Mouse (Mus musculus) thymus, postnatal 36 days (tissue): ENCODE measurements around the gene Fbxl3.
A peak's percentile ranks its signal among the peaks of the same experiment; 100 is the strongest.

Experiments used
- DNase-seq, 2 experiments: peaks; one replicate each; pipeline ENCODE4 v3.0.0; 2022; ENCODE audit warnings: mixed read lengths in 2 of 2

The Fbxl3 gene

DNA sequence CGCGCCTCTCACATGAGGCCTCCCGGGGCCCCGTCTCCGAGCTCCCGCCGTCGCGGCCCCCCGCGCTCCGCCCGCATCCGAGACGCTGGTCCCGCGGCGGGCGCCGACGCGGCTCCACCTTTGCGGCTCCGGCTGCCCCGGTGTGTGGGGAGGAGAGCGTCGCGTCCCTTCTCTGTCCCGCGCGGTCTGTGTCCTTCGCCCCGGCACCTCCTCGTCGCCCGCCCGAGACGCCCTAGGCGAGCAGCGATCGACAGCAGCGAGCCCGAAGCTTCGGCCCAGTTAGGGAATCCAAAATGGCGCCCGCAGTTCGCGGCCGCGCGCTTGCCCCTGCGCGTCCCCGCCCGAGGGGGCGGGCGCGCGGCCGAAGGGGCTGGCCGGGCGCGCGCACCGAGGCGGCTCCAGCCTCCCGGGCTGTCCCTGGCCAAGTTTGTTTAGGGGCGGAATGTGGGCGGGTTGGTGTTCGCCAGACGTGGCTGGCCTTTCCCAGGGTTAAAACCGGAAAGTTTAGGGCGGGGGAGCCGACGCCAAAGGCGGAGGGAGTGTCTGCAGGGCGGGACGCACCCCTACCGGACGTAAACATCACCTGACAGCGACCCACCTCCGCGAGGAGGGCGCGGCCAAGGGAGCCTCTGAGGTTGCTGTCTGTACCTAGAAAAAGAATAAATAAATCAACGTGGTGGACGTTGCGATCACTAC lies at the start of gene Fbxl3:
Fbxl3 (minus strand) TSS at position 329 of the 696 bp plus-strand sequence.
- DNase-seq = peak; percentile 86 to 88

DNA sequence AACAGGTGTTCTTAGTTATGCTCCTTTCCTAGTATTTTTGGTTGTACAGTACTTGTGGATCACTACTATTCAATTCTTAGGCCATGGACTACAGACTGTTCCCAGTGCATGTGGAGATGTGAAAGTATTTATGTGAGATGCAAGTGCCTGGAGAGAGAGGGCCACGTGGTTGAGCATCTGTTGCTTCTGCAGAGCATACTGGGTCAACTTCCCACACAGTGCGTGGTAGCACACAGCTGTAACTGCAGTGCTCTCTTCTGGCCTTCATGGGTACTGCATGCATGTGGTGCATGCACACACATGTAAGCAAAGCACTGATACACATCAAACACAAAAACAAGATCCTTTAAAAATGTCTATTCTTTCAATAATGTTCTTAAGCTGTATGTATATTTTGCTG lies 32.6 kb upstream of the Fbxl3 start:
- peak; percentile 43 for DNase-seq

DNA sequence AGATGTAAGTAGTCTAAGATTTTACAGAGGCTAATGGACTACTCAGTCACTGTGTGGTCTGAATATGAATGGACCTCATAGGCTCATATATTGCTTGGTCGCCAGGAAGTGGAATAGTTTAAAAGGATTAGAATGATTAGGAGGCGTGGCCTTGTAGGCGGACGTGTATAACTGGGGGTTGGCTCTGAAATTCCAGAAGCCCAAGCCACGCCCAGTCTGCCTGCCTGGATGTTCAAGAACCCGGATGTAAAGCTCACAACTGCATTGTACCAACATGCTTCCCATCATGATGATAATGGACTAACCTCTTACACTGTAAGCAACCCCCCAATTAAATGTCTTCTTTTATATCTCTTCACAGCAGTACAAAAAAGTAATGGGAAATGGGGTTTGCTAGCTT lies 26.4 kb upstream of the Fbxl3 start:
- no peak for DNase-seq

DNA sequence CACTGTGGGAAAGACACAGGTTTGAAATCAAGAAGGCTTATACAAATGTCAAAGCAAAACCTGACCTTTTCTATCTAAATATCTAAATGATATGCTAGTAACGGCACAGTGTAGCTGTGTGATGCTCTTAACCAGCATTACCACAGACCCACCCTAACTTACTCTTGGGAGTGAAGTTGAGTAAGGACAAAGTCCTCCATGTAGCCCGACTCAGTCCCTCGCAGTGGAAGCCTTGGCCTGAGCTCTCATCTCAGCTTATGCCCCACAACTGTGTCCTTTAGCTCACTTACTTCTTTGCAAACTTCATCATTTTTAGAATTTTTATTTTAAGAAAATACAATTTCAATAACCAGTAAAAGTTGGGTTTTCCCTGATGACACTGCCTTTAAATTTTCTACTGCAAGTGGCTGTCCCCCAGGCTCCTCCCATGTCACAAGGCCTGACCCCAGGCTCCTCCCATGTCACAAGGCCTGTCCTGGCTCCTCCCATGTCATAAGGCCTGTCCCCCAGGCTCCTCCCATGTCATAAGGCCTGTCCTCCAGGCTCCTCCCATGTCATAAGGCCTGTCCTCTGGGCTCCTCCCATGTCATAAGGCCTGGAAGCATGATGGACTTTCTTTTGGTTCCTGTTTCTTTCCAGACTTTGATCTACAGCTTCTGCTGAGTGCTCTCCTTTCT lies 15.8 kb upstream of the Fbxl3 start:
- DNase-seq = no peak

DNA sequence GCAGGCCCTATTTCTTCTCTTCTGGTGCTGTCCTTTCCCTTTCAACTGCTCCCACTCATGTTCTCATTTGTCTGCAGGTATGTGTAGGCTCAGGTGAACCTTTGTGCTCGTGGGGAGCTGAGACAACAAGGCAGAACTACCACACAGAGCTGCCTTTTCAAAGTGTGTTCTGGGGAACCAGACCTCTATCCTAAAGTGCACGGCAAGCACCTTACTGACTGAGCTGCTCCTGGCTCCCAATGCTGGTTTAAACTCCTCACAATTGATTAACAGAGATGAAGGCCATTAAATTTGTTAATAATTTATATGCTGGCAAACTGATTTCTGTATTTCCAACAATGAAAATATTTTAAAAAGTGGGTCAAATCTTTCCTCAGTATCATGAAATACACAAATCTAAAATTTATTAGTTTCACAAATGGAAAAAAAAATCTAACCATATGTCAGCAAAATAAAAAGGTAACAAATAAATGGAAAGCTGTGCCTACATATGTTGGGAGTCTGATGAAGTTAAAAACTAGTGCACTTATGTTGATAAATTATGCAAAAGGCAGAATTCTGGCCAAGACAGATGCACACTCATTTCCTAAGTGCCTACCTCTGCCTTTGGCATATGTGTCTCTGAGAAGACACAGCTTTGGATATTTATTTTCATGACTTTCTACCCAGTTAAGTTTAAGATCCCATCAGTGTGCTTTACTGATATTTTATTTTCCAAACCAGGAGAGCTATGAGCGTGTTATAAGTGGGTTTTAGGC lies 13.4 kb upstream of the Fbxl3 start:
- no peak for DNase-seq

DNA sequence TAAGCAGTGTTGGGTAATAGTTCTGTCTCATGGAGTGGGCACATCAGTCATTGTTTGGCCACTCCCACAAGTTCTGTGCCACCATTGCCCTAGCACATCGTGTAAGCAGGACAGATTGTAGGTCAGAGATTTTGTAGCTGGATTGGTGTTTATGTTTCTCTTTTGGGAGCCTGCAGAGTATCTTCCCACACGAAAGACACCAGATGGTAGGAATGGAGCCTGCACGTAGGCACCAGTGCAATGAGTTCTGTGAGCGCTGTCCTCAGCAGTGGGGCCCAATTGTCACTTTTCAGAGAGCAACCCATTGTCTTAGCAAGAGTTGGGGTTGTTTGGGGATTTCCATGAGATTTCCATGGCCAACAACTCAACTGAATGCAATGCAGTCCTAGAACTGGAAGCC lies 10.6 kb upstream of the Fbxl3 start:
- no peak for DNase-seq

DNA sequence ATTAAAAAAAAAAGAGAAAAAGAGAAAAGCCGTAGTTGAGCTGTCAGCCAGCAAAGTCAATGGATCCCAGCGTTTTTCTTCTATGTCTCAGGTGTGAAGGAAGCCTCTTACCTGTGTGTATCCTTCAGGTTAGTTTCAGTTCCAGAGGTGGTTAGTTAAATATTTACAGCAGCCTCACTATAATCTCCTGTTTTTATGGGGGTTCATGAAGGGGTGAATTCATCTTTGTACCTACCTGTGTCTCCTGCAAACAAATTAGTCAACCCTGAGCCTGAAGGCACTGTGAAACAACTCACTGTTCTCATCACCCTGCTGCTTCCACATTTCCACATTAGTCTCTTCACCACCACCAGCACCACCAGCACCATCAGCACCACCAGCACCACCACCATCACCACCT lies 6.9 kb upstream of the Fbxl3 start:
- DNase-seq = no peak

DNA sequence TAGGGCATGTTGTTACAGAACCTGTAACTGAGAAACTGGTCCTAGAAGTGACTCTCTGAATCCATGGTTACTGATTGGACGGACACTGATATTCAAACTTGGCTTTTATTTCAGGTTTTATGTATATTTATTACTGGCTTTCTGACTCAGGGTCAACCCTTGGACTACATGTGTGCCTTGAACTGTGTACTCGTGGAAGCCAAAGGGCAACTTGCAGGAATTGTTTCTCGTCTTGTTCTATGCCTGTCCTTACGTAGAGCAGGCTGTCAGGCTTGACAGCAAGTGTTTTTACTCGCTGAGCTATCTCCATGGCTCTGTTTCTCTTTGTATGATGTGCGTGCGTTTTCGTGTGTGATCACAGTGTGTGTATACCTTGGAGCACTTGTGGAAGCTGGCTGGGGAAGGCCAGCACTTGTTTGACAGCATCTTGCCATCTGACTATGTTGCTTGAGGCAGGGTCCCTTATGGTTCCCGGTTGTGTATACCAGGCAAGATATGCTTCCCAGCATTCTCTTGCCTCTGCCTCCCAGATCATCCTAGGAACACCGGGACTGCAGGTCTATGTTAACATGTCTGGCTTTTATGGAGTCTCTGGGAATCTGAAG lies 3.5 kb upstream of the Fbxl3 start:
- no peak for DNase-seq

DNA sequence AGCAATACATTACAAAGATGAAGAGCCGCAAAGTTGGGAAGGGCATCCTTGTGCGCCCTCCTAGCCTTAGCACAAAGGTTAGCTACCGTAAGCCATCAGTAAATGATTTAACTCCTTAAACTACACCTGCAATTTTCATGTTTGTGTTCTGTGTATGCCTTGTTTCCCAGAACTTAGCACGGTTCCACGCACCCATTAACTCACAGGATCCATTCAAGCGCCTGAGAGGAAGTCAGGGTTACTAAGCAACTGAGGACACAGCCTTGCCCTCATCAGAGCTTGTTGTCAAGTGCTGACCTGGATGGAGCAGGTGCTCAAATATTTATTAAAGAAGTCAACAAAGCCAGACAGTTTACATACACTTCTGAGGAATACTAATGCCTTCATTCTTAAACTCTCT lies 2.9 kb upstream of the Fbxl3 start:
- DNase-seq = no peak

DNA sequence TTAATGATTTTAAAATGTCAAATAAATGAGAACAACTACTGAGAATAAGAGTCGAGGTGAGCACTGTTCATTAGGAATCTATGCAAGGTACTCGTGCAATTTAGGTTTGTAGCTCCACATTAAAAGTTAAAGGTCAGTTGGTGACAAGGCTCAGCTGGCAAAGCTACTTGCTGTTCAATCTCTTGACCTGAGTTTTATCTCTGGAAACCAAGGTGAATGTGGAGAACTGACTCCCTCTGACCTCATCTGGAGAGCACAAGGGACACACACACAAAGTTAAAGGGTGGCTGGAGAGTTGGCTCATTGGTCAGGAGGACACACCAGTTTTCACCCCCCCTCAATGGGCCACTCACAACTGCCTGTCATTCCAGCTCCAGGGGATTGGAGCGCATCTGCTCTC lies 1.8 kb upstream of the Fbxl3 start:
- no peak for DNase-seq

DNA sequence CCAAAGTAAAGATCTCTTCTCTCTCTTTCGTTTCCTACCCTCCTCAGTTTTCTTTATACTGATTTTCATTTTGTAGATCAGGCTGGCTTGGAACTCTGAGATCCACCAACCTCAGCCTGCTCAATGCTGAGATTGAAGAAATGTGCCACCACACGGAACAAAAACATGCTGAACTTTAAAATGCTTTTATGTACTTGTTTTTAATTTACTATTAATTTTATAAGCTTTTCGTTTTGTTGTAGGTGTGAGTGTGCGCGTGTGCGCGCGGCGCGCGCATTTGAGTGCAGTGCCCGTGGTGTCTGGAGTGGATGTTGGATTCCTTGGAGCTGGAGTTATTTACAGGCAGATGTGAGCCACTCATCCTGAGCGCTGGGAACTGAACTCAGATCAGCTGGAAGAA lies 930 bp upstream of the Fbxl3 start:
- DNase-seq = no peak

DNA sequence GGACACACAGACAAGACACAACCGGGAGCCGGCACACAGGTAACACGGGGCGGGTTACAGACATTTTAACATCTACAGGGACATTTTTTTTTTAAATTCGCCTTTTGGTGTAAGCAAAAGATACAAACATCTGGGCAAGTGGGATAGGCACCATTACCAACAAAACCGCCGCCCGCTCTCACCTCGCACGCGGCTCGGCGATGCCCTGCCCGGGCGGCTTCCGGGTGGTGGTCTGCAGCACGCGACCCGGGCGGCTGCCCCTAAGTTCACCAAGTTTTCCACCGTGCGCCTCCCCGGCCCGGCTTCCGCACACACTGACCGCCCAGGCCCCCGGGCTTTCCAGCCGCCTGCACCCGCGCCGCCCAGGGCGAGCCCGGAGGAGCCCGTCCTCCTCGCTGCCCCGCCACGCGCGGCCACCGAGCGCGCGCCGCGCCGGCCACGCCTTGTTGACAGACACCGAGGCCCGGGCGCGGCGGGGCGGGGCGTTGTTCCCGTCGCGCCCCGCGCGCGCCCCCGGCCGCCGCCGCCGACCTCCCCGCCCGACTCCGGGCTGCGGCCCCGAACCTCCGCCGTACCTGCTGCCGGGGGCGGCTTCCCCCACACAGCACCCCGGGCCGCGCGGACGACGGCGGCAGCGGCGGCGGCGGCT lies 655 bp downstream of the Fbxl3 start:
- DNase-seq = peak; percentile 85 to 86

DNA sequence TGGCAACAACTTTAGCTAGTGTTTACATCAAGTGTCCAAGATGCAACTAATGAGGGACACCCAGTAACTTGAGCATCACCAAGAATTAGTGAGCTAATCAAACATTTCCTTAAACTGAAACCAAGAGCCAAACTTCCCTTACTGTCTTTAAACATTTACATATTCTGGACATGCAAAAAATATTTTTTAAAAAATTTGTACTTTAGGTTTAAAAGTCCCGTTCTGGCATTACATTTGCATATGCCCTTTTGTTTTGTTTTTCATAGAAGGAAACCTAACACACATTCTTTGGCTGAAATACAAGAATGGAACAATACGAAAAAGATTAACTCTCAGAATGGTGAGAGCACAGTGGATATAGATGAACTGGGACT lies 1.2 kb downstream of the Fbxl3 start:
- no peak for DNase-seq

DNA sequence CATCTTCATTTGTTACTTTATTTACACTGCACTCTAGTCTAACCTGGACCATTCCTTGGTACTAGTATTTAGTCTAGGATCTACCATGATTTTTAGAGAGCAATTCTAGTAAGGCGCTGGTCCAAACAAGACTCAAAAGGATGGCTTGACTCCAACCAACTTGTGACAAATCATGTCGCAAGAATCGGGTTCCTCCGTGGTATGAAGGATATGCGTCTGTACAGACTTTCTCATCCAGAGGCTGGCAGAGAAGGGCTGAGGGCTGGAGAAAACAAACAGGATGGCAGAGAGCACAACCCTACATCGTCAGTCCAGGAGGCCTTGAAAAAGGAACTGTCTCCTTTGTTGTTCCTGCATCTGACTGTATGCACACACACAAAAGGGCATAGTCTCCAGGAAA lies 2.7 kb downstream of the Fbxl3 start:
- DNase-seq = no peak

DNA sequence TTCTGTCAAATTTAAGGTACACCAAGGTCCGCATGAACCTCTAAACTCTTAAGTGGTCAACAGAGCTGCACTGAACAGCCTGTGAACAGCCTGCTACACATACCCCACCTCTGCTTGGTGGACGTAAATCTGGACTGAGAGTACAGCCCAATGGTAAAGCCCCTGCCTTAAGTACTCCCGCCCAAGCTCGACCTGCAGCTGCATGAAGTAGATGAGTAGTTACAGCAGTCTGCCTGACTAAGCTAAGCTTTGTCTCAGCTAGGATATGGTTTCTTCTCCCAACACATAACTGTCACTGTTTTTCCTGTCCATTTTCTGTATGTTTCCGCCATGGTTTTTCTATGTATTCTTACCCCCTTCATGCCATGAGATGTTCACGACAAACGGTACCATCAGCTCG lies 3.5 kb downstream of the Fbxl3 start:
- no peak for DNase-seq

DNA sequence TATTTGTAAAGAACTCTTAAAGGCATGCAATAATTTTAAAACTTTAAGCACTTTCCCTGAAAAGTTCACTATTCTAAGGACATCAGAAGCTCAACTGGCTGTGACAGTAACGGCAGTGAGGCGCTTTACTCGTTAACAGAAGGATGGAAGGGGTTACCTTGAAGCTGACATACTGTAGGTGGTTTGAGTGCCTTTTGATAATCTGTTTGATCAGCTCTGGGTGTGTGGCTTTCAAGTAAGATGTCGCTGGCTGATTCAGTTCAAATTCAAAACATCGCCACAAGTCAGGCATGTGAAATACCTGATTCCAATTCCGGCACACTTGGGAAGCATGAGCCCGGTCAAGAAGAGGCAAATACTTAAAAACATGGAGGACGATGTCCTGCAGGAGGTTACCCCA lies 4.3 kb downstream of the Fbxl3 start:
- no peak for DNase-seq

DNA sequence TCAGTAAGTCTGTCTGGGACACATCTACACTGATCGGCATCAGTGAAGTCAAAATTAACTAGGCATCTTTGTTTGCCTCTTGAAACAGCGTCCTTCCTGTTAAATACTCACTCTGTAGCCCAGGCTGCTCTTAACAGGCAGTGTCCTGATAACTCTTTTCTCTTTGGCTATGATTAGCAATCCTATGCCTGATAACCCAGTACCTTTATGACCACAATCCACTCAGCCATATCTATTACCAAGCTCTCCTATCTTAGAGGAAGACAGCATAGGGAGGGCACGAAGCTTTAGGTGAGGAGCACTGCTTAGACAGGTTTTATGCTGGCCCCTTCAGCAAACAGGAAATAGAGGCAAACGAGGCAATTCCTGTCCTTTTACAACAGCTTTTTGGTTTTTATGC lies 5.7 kb downstream of the Fbxl3 start:
- no peak for DNase-seq

DNA sequence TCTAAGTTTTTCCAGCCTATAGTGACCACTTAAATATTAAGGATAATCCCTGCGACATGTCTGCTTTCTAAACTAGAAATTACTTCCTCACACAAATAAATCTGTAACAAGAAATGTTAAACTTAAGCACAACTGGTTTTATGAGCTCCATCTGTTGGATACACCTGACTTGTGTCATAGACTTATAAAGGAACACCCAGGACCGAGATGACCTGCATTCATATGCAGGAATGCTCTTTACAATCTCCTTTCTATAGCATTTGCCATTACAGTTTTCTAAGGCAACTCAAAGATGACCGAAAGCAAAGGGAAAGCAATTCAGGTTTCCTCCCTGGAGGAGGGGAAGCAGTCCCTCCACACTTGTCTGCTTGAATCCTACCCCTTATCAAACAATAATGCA lies 6.1 kb downstream of the Fbxl3 start:
- DNase-seq = no peak

DNA sequence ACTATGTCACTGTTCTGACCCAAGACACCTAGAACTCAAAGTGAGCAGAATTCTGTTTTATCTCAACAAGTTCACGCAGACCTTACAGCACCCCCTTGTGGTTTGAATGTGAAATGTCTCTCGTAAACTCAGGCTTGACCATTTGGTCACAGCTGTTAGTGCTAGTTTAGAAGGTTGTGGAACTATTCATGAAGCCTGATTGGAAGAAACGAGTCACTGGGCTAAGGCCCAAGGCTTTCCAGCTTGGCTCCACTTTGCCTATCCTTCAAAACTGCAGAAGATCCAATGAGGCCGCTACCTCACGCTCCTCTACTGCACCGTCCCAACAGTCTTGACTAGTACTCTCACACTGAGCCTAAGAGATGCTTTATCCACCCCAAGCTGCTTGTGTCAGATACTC lies 10.7 kb downstream of the Fbxl3 start:
- peak in 1 of 2 experiments; percentile 23 for DNase-seq

DNA sequence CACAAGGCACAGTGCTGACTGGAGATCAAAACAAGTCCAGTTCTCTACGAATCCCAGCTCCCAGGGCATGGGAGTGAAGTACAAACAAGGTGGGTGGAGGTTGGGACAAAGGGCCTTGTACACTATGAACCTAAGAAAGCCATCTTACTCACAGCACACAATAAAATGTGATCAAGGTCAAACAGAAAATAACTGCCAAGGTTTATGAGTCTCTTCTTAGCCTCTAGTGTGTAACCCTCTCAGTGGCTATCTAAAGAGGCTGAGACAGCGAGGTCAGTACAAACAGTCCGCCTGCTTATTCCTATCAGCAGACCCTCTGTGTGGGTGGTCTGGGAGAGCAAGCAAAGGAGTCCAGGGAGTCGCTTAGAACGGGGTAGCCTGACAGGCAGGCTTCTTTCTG lies 11.5 kb downstream of the Fbxl3 start:
- no peak for DNase-seq

DNA sequence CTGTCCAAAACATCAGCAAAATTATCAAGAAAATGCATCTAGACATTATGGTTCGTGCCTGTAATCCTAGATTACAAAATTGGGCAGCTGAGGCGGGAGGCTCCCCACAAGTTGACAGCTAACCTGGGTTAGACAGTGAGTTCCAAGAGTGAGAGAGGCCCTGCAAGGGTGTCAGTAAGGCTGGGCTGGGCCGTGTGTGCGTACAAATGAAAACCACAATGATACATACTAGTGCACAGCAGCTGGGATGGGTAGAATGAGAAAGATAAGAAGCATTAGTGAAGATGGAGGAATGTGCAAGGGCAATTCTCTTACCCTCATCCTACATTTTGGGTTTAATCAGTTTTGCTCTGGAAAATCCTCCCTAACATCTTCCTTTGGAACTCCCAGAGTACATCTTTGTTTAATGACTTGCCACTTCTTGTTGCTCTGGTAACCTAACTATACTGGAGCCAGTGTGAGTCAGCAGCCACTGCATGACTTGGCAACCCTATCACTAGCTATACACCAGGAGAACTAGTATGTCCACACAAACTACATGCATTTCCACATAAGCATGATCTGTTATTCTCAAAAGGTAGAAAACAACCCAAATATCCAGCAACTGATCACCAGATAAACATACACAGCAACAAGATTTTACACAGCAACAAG lies 12.6 kb downstream of the Fbxl3 start:
- no peak for DNase-seq

DNA sequence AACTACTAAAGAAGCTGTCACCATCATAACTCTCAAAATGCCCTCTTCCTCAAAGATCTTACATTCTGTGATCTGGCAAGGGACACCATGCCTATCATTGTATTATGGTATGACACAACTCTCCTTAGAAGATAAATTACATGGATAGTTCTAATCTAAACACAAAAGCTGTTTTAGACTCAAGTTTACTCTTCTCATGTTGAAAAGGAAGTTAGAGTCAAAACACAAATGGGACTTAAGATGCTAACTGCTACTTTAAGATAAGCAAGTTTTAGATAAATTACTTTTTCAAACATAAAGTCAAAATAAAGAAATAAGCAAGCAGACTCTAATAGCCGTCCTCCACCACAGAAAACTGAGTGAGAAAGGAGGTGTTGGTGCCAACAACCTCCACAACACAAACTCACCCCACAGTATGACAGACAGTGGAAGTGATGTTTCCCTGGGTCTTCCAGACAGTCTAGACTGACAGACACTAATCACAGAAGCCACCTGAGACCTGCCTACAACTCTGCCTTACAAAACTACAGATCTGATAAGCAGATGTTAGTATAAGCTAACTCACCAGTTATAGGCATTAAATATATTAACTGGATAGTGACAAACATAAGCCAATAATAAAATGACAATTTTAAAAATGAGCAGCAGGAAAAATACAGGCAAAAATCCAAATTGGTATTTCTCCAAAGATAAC lies 13.4 kb downstream of the Fbxl3 start:
- no peak for DNase-seq
